Mouse (Mus musculus): ENCODE results near the gene Sfswap.

The Sfswap gene

DNA sequence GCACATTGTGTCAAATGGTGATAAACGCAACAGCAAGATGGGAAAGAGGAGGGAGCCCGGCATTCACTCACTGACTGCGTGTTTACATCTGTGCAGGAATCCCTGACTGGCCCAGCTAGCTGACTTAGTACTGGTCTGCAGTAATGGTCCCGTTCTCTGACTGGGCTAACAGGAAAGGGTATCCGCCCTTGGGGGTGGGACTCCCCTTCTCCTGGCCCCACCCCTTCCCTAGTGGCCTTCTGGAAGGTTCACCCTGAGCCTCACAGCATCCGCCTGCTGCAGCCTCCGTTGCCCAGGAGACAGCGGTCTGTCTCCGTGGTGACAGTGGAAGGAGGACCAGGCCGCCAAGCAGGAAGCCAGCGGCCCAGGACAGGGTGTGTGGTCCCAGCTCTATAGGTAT, 89.9 kb downstream of the Sfswap start:
- DNase-seq, result no peak

DNA sequence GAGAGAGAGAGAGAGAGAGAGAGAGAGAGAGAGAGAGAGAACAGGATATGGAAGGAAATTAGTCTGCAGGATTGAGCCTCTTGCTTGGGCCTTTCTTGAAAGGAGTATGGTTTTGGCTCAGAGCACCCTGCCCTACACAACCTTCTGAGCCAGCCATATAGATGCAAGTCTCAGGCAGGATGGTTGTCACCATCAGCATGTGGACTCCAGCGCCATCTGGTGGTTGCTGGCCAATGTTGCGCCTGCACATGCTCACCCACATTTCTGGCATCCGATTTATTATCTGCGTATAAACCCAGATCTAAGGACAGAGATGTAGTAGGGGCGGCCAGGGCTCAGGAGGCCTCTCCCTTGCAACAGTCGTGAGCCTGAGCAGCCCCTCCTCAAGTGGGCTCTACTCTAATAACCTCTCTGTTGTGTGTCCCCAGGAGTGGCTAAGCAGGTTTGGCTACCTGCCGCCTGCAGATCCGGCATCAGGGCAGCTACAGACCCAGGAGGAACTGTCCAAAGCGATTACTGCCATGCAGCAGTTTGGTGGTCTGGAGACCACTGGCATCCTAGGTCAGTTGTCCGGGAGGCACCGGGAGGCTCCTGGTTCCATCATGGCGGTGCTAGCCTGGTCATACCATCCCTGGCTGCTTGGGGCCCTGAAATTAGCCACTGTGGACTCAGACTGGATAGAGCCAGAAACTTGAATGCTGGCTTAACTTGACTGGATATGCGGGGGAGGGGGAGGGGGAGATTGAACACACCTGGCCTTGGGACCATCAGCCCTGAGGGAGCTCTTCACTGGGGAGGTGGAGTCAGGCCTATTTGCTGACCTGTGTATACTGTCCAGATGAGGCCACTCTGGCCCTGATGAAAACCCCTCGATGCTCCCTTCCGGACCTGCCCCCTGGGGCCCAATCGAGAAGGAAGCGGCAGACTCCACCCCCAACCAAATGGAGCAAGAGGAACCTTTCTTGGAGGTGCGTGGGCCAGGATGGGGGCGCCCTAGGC, 93.4 kb downstream of the Sfswap start:
- DNase-seq, result peak; percentile 96

DNA sequence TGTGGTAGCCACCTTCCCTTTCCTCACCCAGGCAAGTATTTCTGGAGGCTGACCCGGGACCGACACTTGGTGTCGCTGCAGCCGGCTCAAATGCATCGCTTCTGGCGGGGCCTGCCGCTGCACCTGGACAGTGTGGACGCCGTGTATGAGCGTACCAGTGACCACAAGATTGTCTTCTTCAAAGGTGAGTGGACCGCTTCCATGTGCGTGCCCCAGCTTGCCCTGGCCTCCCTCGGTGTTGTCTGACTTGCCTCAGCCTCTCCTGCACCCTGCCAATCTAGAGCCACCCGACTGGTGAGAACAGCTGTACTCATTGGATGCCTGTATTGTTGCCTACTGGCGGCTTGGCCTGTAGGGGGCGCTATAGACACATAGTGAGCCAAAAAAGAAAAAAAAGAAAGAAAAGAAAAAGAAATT, 101.1 kb downstream of the Sfswap start:
- no peak for DNase-seq

DNA sequence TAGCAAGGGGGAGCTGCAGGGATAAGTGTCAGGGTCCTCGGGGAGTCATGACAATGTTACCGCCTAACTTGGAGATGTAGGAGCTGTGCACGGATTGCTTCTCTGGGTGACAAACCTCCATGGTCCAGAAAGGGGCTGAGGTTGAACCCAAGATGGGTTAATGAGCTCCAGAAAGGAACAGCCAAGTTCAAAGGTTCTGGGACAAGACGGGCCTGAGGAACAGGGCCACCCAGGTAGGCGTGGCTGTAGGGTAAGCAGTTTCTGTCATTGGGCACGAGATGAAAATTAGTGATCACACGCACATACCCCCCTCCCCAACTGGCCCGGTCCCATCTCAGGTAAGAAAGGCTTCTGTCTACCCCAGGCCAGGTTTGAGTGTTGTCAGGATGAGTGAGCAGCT, 106.5 kb downstream of the Sfswap start:
- no peak for DNase-seq

DNA sequence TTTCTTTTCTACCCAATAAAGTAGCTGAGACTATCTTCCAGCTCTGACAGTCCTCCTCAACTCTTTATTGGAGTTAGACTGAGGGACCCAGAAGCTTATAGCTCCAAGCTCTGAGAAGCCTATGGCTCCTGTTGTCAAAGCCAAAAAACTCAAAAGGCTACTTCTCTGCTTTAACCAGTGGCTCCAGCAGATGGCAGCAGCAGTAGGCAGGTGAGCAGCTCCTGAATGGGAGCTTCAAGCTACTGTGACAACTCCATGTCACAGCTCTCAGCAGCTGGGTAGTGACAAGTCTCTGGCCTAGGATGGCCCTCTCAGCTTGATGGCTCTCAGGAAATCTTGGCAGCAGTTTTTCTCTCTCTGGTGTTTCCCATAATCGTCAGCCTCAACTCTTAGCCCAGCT, 110.0 kb downstream of the Sfswap start:
- DNase-seq, result no peak

DNA sequence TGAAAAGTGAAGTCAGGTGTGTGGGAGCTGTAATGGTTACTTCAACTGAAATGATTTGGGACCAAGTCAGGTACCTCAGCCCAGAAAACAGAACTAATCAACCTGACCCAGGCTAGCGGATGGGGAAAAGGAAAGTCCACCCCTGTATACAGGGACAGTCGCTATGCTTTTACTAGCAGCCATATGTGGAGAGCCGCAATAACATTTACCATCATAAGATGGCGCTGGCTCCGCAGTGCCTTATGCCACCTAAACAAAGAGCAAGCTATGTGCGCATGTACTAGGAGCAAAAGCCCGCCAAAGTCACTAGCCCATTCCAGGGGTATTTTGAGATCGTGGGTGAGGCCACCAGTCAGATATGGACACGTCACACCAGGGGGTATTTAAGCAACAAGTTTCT, 119.6 kb downstream of the Sfswap start:
- peak; percentile 53 for DNase-seq

All from heart, adult 11 months (tissue).